Mouse (Mus musculus): Measurements from ENCODE around the gene Qtrt2. TPM values are rescaled to one million over a fixed set of nuclear protein-coding genes. Genes with fewer than 3 reads are reported as not detected.
A peak's percentile ranks its signal among the peaks of the same experiment; 100 is the strongest.

Gene Qtrt2
- total RNA-seq, 2 experiments from 2014 or later = 32.4 to 42.9 TPM

- no peak for DNase-seq
Measured at GRCm38 (mm10) chr16:43925846-43926245, 763 bp downstream of the Qtrt2 start.

GRCm38 (mm10) chr16:43925001-43925558, 1.5 kb downstream of the Qtrt2 start:
- DNase-seq = no peak

GRCm38 (mm10) chr16:43922630-43923029, 4.0 kb downstream of the Qtrt2 start:
- no peak for DNase-seq

DNA sequence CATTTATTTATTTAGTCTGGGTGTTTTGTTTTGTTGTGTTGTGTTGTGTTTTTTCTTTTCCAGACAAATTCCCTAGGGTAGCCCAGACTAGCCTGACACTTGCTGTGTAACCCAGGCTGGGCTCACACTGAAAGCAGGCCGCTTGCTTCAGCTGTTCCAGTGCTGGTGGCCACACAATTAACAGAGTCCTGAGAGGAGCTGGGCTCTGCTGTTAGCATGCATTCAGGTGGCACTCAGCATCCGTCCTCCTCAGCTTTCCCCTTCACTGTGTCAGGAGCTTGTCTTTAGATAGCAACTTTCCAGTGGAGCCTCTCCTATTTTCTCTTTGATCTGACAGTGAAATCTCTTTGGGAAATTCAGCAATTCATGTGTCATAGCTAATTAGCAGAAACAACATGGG, 4.6 kb downstream of the Qtrt2 start:
- DNase-seq = no peak

DNA sequence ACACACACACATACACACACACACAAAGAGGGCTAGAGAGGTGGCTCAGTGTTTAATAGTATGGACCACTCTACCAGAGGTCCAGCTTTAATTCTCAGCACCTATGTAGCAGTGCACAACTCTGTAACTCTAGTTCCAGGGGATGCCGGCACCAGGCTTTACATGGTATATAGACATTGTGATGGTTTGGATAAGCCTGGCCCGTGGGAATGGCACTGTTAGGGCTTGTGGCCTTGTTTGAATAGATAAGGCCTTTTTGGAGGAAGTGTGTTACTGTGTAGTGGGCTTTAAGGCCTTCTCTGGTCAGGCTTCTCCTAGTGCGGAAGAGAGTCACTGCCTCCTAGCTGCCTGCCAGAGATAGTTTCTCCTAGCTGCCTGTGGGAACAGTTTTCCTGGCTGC, 7.7 kb downstream of the Qtrt2 start:
- no peak for DNase-seq

- DNase-seq = no peak
Measured at GRCm38 (mm10) chr16:43908881-43909280, 17.7 kb downstream of the Qtrt2 start.

DNA sequence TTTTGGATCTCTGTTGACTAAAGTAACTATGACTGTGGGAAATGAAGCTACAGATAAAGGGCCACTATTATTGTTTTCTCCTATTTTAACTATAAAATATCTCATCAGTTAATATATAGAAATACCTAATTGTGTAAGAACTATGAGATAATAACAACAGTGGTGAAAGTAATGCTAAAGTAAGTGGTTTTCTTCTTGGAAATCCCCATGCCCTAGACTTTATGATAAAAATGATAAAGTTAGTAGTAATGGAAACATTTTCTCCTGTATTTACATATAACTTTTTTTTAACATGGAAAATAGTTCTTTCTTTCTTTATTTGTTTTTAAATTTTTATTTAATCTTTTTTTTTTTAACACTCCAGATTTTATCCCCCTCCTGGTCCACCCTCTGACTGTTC, 26.0 kb downstream of the Qtrt2 start:
- DNase-seq = no peak

GRCm38 (mm10) chr16:43900138-43900537, 26.5 kb downstream of the Qtrt2 start:
- DNase-seq = no peak

DNA sequence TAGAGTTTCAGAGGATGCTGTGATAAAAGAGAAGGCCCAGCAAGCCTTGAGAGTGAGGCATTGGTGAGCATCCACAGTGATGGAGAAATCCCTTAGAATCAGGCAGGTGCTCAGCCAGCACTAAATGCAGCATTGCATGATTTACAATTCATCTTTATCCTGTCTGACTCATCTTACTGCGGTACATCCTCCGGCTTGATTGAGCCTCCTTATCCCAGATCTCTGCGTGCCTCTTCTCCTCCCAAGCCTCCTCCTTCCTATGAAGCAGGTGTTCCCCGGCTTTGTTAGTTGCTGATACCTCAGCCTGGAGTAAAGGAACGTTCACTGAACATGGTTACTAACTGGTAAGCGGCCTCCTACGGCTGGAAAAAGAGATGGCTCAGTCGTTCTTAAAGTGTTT, 32.1 kb downstream of the Qtrt2 start:
- DNase-seq = no peak

- no peak for DNase-seq
Measured at GRCm38 (mm10) chr16:43890747-43891336, 35.8 kb downstream of the Qtrt2 start.

DNA sequence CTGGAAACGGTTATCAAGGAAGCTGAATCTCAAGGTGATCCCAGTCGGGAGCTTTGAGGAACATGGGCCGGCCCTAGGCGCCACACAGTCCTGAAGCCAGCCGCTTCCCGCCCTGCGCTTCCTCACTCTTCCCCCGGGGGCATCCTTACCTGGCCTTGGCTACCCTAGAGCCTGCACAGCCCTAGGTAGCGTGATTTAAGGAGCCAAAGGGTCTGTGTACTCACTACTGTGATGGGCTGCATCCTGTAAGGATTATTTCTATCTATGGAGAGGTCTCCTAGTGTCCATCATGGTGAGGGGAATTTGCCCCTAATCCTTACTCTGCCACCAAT, 36.6 kb downstream of the Qtrt2 start:
- DNase-seq = no peak

GRCm38 (mm10) chr16:43889208-43890004, 37.2 kb downstream of the Qtrt2 start, which contains the start of gene Ccdc191:
Gene Ccdc191, plus strand, starts transcription at chr16:43889800.
- DNase-seq = peak; percentile 98 to 99

- DNase-seq = no peak
Measured at GRCm38 (mm10) chr16:43882329-43882728, 44.3 kb downstream of the Qtrt2 start.

- DNase-seq = no peak
Measured at GRCm38 (mm10) chr16:43881636-43882035, 45.0 kb downstream of the Qtrt2 start.

DNA sequence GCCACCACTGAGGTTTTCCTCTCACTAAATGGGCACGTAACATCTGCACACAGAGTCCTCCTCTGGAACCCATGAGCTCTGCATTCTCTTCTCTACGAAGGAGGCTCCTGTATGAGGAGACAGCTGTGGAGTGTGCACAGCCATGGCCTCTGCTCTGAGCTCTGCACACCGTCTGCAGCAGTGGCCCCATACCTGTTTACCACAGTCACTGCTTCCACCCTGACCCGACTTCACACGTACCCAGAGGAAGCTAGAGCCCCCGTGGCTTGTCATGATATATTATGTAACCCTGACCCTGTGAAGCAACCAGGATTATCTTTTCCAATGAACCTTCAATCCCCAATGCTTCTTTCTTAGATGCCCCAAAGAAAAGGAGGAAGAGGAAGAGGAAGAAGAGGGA, 46.8 kb downstream of the Qtrt2 start:
- DNase-seq = no peak

DNA sequence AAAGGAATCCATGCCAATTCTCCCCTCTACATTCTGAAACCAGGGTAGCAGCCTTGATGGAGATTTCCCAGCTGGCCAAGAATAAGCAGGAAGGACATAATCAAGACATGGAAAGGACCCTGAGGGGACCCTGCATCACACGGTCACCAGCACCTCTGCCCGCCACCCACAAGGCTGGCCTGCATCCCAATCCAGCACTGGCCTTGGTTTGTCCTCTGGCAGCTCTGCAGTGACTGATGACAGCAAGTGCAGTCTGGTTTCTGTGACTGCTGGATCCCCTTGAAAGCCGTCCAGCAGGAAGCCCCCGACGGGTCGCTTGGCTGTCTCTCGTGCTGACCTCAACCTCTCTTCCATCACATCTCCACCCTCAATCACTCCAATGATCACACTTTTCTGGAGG, 55.2 kb downstream of the Qtrt2 start:
- peak; percentile 27 to 47 for DNase-seq

DNA sequence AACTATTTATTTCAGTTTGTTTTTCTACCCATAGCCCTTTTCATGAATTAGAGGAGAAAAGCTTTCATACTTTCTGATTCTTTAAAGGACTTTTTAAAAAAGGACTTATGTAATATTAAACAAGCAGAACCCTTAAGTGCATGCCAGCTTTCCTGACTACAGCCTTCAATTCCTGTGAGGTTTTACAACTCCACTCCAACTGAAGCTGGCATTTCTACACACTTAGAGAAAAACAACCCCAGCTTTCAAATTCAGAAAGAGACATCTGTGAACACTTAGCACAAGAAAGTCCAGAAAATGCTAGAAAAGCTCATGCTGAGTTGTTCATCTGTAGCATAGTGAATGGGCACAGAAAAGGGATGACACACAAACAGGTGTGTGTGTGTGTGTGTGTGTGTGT, 56.8 kb downstream of the Qtrt2 start:
- DNase-seq = no peak

- no peak for DNase-seq
Measured at GRCm38 (mm10) chr16:43860624-43861023, 66.0 kb downstream of the Qtrt2 start.

DNA sequence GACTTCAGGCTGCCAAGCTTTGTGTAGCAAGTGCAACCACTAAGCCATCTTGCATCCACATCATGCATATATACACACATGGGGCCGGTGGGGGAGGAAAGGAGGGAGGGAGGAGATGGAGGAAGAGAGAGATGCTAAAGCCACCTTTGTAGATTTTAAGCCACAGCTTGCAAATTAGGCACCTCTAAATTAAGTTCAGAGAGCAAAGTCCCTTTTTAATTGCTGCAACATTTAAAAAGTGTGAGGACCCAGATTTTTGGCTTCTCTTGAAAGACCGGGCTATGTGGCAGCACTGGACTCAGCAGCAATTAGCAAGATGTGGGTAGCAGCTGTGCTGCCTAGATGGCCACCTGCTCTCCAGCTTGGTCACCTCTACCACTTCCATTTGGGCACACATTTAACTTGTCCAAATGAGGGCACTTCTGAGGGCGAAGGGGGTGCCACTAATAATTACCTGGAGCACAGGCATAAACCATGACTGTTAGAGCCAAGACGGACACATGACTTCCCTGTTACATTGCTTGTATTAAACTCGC, 67.6 kb downstream of the Qtrt2 start:
- DNase-seq = no peak

DNA sequence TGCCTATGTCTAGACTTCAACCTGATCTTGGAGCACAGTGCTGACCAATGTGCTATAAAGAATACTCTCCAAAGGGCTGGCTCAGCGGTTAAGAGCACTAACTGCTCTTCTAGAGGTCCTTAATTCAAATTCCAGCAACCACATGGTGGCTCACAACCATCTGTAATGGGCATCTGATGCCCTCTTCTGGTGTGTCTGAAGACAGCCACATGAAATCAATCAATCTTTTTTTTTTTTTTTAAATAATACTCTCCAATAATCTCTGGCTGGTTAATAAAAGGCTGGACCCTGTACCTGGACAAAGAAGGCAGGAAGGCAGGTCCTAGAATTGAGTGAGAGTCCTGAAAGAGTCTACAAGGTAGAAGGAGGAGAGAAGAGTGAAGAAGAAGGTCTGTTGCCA, 76.8 kb downstream of the Qtrt2 start:
- DNase-seq = no peak

DNA sequence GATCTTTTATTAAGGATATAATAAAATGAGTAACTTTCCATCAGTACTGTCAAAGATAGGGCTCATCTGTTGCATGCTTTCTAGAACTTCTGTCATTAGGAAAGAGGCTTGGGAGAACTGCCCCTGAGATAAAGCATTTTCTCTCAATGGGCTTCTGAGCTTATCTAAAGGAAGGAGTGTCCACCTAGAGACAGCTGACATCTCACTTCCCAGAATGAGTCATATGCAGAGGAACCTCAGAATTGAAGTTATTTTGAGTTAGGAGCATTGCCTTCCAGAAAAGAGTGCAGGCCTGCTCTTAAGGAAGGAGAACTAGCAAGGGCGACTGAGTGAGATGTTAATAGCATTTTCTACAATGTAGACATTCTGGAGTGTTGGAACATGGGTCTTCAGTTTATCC, 85.4 kb downstream of the Qtrt2 start:
- no peak for DNase-seq

DNA sequence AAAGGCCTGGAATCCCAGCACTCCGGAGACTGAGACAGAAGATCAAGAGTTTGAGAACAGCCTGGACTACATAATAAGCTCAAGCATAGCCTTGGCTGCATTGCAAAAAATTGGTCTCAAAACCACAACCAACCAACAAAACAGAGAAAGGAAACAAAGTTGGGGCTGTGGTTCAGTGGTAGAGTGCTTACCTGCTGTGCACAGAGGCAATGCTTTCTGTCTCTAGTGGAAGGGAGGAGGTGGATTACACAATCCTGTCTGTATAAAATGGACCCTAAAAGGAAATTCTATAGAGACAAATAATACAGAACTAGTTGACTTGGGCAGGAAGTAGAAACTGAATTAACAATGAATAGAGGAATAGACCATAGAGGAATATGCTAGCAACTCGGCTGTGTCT, 94.7 kb downstream of the Qtrt2 start:
- no peak for DNase-seq

DNA sequence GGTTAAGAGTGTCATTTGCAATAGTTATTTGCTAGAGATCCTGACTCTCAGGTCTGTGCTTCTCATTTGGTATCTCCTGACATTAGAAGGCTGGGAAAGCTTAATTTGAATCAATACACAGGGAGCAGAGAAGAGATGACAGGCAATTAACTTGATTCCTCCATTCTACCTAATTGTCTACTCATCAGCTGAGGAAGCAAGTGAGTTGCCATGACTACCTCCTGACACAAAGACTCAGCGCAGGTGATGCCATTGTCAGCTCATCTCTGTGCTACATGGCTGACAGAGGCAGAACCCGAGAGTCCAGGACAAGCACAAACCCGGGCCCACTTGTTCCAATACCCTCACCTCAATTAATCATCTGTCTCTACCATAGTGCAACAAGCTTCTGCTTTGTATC, 99.1 kb downstream of the Qtrt2 start:
- no peak for DNase-seq

DNA sequence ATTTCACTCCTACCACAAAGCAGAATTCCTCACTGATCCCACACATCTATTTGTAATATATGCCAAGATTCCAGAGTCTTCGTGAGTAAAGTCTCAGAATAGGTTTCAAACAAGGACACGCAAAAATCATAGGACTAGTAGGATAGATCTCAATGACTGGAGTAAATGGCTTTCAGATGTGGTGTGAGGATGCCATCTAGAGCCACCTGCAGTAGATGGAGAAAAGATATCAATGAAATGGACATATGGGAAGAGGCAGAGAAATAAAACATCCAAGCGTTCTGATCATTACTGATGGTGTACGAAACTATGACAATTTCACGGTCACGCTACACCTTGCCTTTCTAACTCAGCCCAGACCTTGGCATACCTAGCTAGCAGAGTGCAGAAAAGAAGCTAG, 108.2 kb downstream of the Qtrt2 start:
- no peak for DNase-seq

Measured in adrenal gland, postnatal 36 days (tissue).